Mouse (Mus musculus) kidney, embryonic 14.5 days (tissue): ENCODE results near the gene Mtus2. TPM values are rescaled to one million over a fixed set of nuclear protein-coding genes. Genes with fewer than 3 reads are reported as not detected.

ENCODE experiments used
- ATAC-seq: fragments of 200-750 bp; cut with Nextera tagmentation; 2 replicates; pipeline ENCODE4 v1.8.0; 2017; ENCODE audit warnings: moderate number of reproducible peaks, mild to moderate bottlenecking, moderate TSS enrichment, moderate library complexity; ENCODE audit not compliant: low FRiP score, low TSS enrichment
- H3K27ac ChIP-seq: fragments of 300-500 bp; sonication (generic); 2 replicates; pipeline ENCODE4 v1.5.1; 2014; ENCODE audit warnings: low read depth, mild to moderate bottlenecking, low read length, moderate library complexity, mixed read lengths
- H3K27me3 ChIP-seq: fragments of 300-500 bp; sonication (generic); 2 replicates; pipeline ENCODE4 v1.6.1; 2014; ENCODE audit warnings: mild to moderate bottlenecking, low read length; ENCODE audit not compliant: control insufficient read depth, insufficient read depth
- H3K36me3 ChIP-seq: fragments of 300-500 bp; sonication (generic); 2 replicates; pipeline ENCODE4 v1.6.1; 2014; ENCODE audit warnings: low read length, mixed read lengths; ENCODE audit not compliant: control insufficient read depth, insufficient read depth
- H3K4me1 ChIP-seq: fragments of 300-500 bp; sonication (generic); 2 replicates; pipeline ENCODE4 v1.6.1; 2014; ENCODE audit warnings: low read length, mixed read lengths; ENCODE audit not compliant: control insufficient read depth, insufficient read depth
- H3K4me2 ChIP-seq: fragments of 300-500 bp; sonication (generic); replicated peaks from 2 replicates; pipeline ENCODE4 v1.6.1; 2014; ENCODE audit warnings: low read depth, mild to moderate bottlenecking, low read length
- H3K4me3 ChIP-seq: fragments of 300-500 bp; sonication (generic); 2 replicates; pipeline ENCODE4 v1.5.1; 2014; ENCODE audit warnings: mild to moderate bottlenecking, low read length
- H3K9ac ChIP-seq: fragments of 300-500 bp; sonication (generic); 2 replicates; pipeline ENCODE4 v1.6.1; 2014; ENCODE audit warnings: low read depth, mild to moderate bottlenecking, low read length, moderate library complexity
- H3K9me3 ChIP-seq: fragments of 300-500 bp; sonication (generic); 2 replicates; pipeline ENCODE4 v1.6.1; 2016; ENCODE audit warnings: low read length; ENCODE audit not compliant: control insufficient read depth
- WGBS: fragments of 180-500 bp; shearing (Covaris S2); extraction: QIAGEN DNeasy Blood & Tissue Kit; methylation state at CpG from one replicate; pipeline ENCODE4 v1.1.7; 2014; 5-methylcytosine and 5-hydroxymethylcytosine counted together
- polyA plus RNA-seq: library from polyadenylated mRNA; unstranded; fragments of >200 nt; fragmentation: Nextera tagmentation; extraction: Ambion mirVana; gene quantifications from 2 replicates; pipeline ENCODE4 v1.2.1, GENCODE M21; 2014

Mtus2 gene
- polyA plus RNA-seq, 1 experiment from 2014 or later = 2.3 TPM

GRCm38 (mm10) chr5:147969566-147969965 is 12.4 kb downstream of the Mtus2 start:
- WGBS = 92% methylated on average over 5 of the region's 5 CpGs
- no peaks in the 10 kb centered on the region for H3K9me3 ChIP-seq
- no peak overlapping the region for H3K9ac ChIP-seq
- H3K27ac ChIP-seq = no peak overlapping the region
- no peak overlapping the region for H3K4me3 ChIP-seq
- H3K27me3 ChIP-seq = no peaks in the 10 kb centered on the region
- no peak for ATAC-seq
- no peak overlapping the region for H3K4me2 ChIP-seq
- no peaks in the 10 kb centered on the region for H3K36me3 ChIP-seq
- no peaks in the 10 kb centered on the region for H3K4me1 ChIP-seq

GRCm38 (mm10) chr5:147976001-147976400 is 18.9 kb downstream of the Mtus2 start:
- no peak overlapping the region for H3K27ac ChIP-seq
- no peaks in the 10 kb centered on the region for H3K4me1 ChIP-seq
- WGBS = 61% methylated on average over 13 of the region's 13 CpGs
- H3K27me3 ChIP-seq = no peaks in the 10 kb centered on the region
- H3K9ac ChIP-seq = no peak overlapping the region
- no peaks in the 10 kb centered on the region for H3K36me3 ChIP-seq
- H3K4me2 ChIP-seq = no peak overlapping the region
- ATAC-seq = no peak
- H3K9me3 ChIP-seq = no peaks in the 10 kb centered on the region
- no peak overlapping the region for H3K4me3 ChIP-seq

GRCm38 (mm10) chr5:147980606-147981005 is 23.5 kb downstream of the Mtus2 start:
- no peaks in the 10 kb centered on the region for H3K27me3 ChIP-seq
- ATAC-seq = no peak

GRCm38 (mm10) chr5:147990289-147990688 is 33.2 kb downstream of the Mtus2 start:
- Histone ChIP-seq H3K36me3 (no peaks in the 10 kb centered on the region), H3K9ac (no peak overlapping the region), H3K4me3 (no peak overlapping the region), H3K4me2 (no peak overlapping the region), H3K27me3 (no peaks in the 10 kb centered on the region), H3K27ac (no peak overlapping the region), H3K4me1 (no peaks in the 10 kb centered on the region), H3K9me3 (no peaks in the 10 kb centered on the region)
- ATAC-seq = no peak
- 78% methylated on average over 4 of the region's 4 CpGs for WGBS

More at GRCm38 (mm10) chr5:147980606-147981005, 23.5 kb downstream of the Mtus2 start:
- no peak overlapping the region for H3K9ac ChIP-seq
- no peak overlapping the region for H3K27ac ChIP-seq
- H3K4me3 ChIP-seq = no peak overlapping the region
- WGBS = 87% methylated on average over 13 of the region's 13 CpGs
- H3K4me2 ChIP-seq = no peak overlapping the region
- no peaks in the 10 kb centered on the region for H3K4me1 ChIP-seq
- 0 out of 2 replicates have a peak, but pooled peaks cover 2% of the 10 kb centered on the region for H3K9me3 ChIP-seq
- H3K36me3 ChIP-seq = no peaks in the 10 kb centered on the region

GRCm38 (mm10) chr5:147990775-147991174 is 33.7 kb downstream of the Mtus2 start:
- WGBS = 85% methylated on average over 10 of the region's 10 CpGs
- Histone ChIP-seq H3K9me3 (no peaks in the 10 kb centered on the region), H3K4me1 (no peaks in the 10 kb centered on the region), H3K4me3 (no peak overlapping the region), H3K27me3 (no peaks in the 10 kb centered on the region), H3K4me2 (no peak overlapping the region), H3K27ac (no peak overlapping the region), H3K9ac (no peak overlapping the region), H3K36me3 (no peaks in the 10 kb centered on the region)
- ATAC-seq = no peak

GRCm38 (mm10) chr5:147992581-147993378 is 35.7 kb downstream of the Mtus2 start:
- Histone ChIP-seq H3K4me3 (no peak overlapping the region), H3K36me3 (no peaks in the 10 kb centered on the region), H3K27ac (no peak overlapping the region), H3K9me3 (no peaks in the 10 kb centered on the region), H3K27me3 (no peaks in the 10 kb centered on the region), H3K4me1 (no peaks in the 10 kb centered on the region), H3K4me2 (no peak overlapping the region; the same call in 1 of the 2 replicates), H3K9ac (no peak overlapping the region)
- ATAC-seq = peak; percentile 86
- 22% methylated on average over 20 of the region's 20 CpGs for WGBS

- no peak overlapping the region for H3K4me2 ChIP-seq
- H3K9ac ChIP-seq = no peak overlapping the region
- no peak overlapping the region for H3K27ac ChIP-seq
- ATAC-seq = no peak
- H3K4me1 ChIP-seq = no peaks in the 10 kb centered on the region
- no peaks in the 10 kb centered on the region for H3K36me3 ChIP-seq
- H3K4me3 ChIP-seq = no peak overlapping the region
- H3K9me3 ChIP-seq = no peaks in the 10 kb centered on the region
- WGBS = 44% methylated on average over 4 of the region's 4 CpGs
- H3K27me3 ChIP-seq = no peaks in the 10 kb centered on the region
These were observed 48.1 kb downstream of the Mtus2 start for GRCm38 (mm10) chr5:148005263-148005662.

GRCm38 (mm10) chr5:148012156-148012555 is 55.0 kb downstream of the Mtus2 start:
- no peak overlapping the region for H3K27ac ChIP-seq
- H3K4me1 ChIP-seq = no peaks in the 10 kb centered on the region
- H3K9ac ChIP-seq = no peak overlapping the region
- ATAC-seq = no peak
- H3K27me3 ChIP-seq = no peaks in the 10 kb centered on the region
- 84% methylated on average over 5 of the region's 5 CpGs for WGBS
- no peak overlapping the region for H3K4me3 ChIP-seq
- peaks cover 3% of the 10 kb centered on the region; the same call in 1 of the 2 replicates for H3K9me3 ChIP-seq
- no peak overlapping the region for H3K4me2 ChIP-seq
- H3K36me3 ChIP-seq = no peaks in the 10 kb centered on the region

- Histone ChIP-seq H3K4me1 (no peaks in the 10 kb centered on the region), H3K4me2 (no peak overlapping the region), H3K36me3 (no peaks in the 10 kb centered on the region), H3K9me3 (peaks cover 5% of the 10 kb centered on the region; the same call in 1 of the 2 replicates), H3K27ac (no peak overlapping the region), H3K9ac (no peak overlapping the region), H3K27me3 (no peaks in the 10 kb centered on the region), H3K4me3 (no peak overlapping the region)
- 82% methylated on average over 6 of the region's 6 CpGs for WGBS
- ATAC-seq = no peak
These were observed 57.2 kb downstream of the Mtus2 start for GRCm38 (mm10) chr5:148014133-148014854.
